Mouse (Mus musculus) intestine, embryonic 14.5 days (tissue): ENCODE data around the gene Mrpl37. TPM values are rescaled to one million over a fixed set of nuclear protein-coding genes. Genes with fewer than 3 reads are reported as not detected.

Source experiments
- ATAC-seq: fragments of 200-750 bp; cut with Nextera tagmentation; replicated peaks from 2 replicates; pipeline ENCODE4 v1.8.0; 2017; ENCODE audit warnings: low read depth, moderate number of reproducible peaks, moderate TSS enrichment, moderate library complexity; ENCODE audit not compliant: low FRiP score, low TSS enrichment
- DNase-seq: peaks from one replicate; pipeline ENCODE4 v3.0.0-alpha.2; 2018; ENCODE audit warnings: low spot score
- H3K27ac ChIP-seq: fragments of 300-500 bp; sonication (generic); 2 replicates; pipeline ENCODE4 v1.5.1; 2014; ENCODE audit warnings: low read depth, mild to moderate bottlenecking, control low read depth
- H3K27me3 ChIP-seq: fragments of 300-500 bp; sonication (generic); replicated peaks from 2 replicates; pipeline ENCODE4 v1.6.1; 2014; ENCODE audit warnings: low read length, control low read depth; ENCODE audit not compliant: control insufficient read depth, insufficient read depth
- H3K36me3 ChIP-seq: fragments of 300-500 bp; sonication (generic); 2 replicates; pipeline ENCODE4 v1.6.1; 2014; ENCODE audit warnings: low read length, control low read depth; ENCODE audit not compliant: control insufficient read depth, insufficient read depth
- H3K4me1 ChIP-seq: fragments of 300-500 bp; sonication (generic); replicated peaks from 2 replicates; pipeline ENCODE4 v1.6.1; 2014; ENCODE audit warnings: low read length, control low read depth, mixed read lengths; ENCODE audit not compliant: control insufficient read depth, insufficient read depth
- H3K4me2 ChIP-seq: fragments of 300-500 bp; sonication (generic); 2 replicates; pipeline ENCODE4 v1.6.1; 2014; ENCODE audit warnings: low read length
- H3K4me3 ChIP-seq: fragments of 300-500 bp; sonication (generic); 2 replicates; pipeline ENCODE4 v1.5.1; 2014; ENCODE audit warnings: low read depth, low read length, control low read depth, mixed read lengths
- H3K9ac ChIP-seq: fragments of 300-500 bp; sonication (generic); 2 replicates; pipeline ENCODE4 v1.6.1; 2014; ENCODE audit warnings: mild to moderate bottlenecking, low read length
- H3K9me3 ChIP-seq: fragments of 300-500 bp; sonication (generic); 2 replicates; pipeline ENCODE4 v1.6.1; 2016; ENCODE audit warnings: low read length, control low read depth; ENCODE audit not compliant: control insufficient read depth
- WGBS: fragments of 180-500 bp; shearing (Covaris S2); extraction: QIAGEN DNeasy Blood & Tissue Kit; methylation state at CpG from one replicate; pipeline ENCODE4 v1.1.7; 2014; 5-methylcytosine and 5-hydroxymethylcytosine counted together
- polyA plus RNA-seq: library from polyadenylated mRNA; unstranded; fragments of >200 nt; fragmentation: Nextera tagmentation; extraction: Ambion mirVana; gene quantifications from 2 replicates; pipeline ENCODE4 v1.2.1, GENCODE M21; 2014

Mrpl37 gene
- polyA plus RNA-seq, 1 experiment from 2014 or later = 118 TPM

- Histone ChIP-seq H3K4me3 (no peak overlapping the region), H3K27ac (no peak overlapping the region), H3K4me1 (no peaks in the 10 kb centered on the region), H3K36me3 (peaks cover 75% of the 10 kb centered on the region), H3K4me2 (no peak overlapping the region), H3K9me3 (no peaks in the 10 kb centered on the region), H3K9ac (no peak overlapping the region), H3K27me3 (no peaks in the 10 kb centered on the region)
- DNase-seq = no peak
- 80% methylated on average over 6 of the region's 6 CpGs for WGBS
- ATAC-seq = no peak
Measured at GRCm38 (mm10) chr4:107058781-107059180, 7.9 kb downstream of the Mrpl37 start.

- DNase-seq = no peak
- H3K9ac ChIP-seq = no peak overlapping the region
- H3K36me3 ChIP-seq = peaks cover 71% of the 10 kb centered on the region
- no peaks in the 10 kb centered on the region for H3K27me3 ChIP-seq
- H3K4me2 ChIP-seq = no peak overlapping the region
- no peaks in the 10 kb centered on the region for H3K4me1 ChIP-seq
- WGBS = 82% methylated on average over 5 of the region's 5 CpGs
- H3K9me3 ChIP-seq = no peaks in the 10 kb centered on the region
- no peak for ATAC-seq
- no peak overlapping the region for H3K4me3 ChIP-seq
- H3K27ac ChIP-seq = no peak overlapping the region
Measured at GRCm38 (mm10) chr4:107058346-107058745, 8.3 kb downstream of the Mrpl37 start.

DNA sequence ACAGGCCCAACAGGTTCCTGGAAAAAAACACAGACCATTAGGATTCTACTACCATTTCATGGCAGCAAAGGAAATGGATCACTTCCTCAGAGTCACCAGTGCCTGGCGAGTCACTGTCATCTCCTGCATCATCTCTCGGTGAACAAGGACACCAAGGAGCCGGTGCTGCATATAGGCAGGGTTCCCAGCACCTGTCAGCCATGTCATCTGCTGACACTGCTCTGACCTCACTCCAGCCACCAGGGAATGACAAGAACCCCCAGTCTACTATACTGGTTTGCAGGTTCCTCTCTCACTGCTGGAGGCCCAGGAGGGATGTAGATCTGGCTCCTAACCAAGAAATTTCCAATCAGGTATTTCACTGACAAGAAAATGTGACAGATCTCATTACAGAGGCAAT is 10.6 kb downstream of the Mrpl37 start:
- no peaks in the 10 kb centered on the region for H3K9me3 ChIP-seq
- DNase-seq = no peak
- no peak overlapping the region for H3K27ac ChIP-seq
- H3K9ac ChIP-seq = no peak overlapping the region
- no peak overlapping the region for H3K4me2 ChIP-seq
- H3K4me1 ChIP-seq = no peaks in the 10 kb centered on the region
- 73% methylated on average over 3 of the region's 3 CpGs for WGBS
- no peaks in the 10 kb centered on the region for H3K27me3 ChIP-seq
- ATAC-seq = no peak
- no peak overlapping the region for H3K4me3 ChIP-seq
- H3K36me3 ChIP-seq = peaks cover 50% of the 10 kb centered on the region

DNA sequence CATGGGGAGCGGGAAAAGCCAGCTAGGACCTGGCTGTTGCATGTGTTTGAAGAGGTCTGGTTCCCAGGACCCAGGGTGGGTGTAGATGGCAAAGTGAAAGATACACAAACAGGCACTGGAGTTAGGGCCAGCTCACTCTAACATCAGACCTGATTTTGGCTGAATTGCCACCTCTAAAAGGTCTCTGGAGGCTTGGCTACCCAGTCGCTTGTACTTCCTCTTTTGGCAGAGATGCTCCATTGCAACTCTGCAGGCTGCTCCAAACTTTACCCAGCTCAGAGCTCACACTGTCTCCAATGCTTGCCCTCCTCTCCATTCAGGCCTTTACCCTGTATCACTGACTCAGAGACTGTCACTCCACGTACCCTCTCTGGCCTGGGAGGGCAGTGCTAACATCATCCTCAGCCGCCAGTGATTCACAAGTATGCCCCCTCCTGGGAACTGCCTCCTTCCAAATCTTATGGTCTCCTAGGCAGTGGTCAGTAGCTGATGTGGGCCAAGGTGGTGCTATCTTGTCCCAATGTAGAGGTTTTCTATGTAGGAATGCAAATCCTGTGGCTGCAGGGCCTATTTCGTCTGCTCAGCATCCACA is 13.6 kb downstream of the Mrpl37 start:
- no peak overlapping the region for H3K27ac ChIP-seq
- no peaks in the 10 kb centered on the region for H3K4me1 ChIP-seq
- no peak overlapping the region for H3K9ac ChIP-seq
- no peaks in the 10 kb centered on the region for H3K9me3 ChIP-seq
- peaks cover 38% of the 10 kb centered on the region for H3K36me3 ChIP-seq
- no peaks in the 10 kb centered on the region for H3K27me3 ChIP-seq
- H3K4me3 ChIP-seq = no peak overlapping the region
- ATAC-seq = no peak
- no peak overlapping the region for H3K4me2 ChIP-seq
- 51% methylated on average over 5 of the region's 5 CpGs for WGBS
- no peak for DNase-seq

DNA sequence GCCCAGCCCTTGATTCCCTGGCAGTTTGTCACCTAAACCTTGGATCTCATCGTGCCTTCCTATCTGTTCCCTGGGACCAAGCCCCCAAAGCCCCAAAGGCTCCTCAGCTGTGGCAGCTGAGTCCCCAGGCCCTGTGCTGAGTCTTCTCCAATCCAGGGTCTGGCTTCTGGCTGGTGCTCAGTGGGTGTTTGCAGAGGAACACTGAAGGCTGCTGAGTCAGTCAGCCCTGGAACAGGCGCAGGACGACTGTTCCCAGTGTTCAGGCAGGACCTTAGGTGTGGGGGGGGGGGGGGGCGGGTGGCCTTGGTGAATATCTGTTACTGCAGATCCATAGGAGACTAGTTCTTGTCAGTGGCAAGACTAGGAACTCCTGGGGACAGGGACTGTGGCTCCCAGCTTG is 14.8 kb downstream of the Mrpl37 start:
- 44% methylated on average over 4 of the region's 4 CpGs for WGBS
- DNase-seq = no peak
- no peak for ATAC-seq

GRCm38 (mm10) chr4:107048568-107049162 is 18.0 kb downstream of the Mrpl37 start:
- Histone ChIP-seq H3K4me1 (no peaks in the 10 kb centered on the region), H3K27me3 (no peaks in the 10 kb centered on the region), H3K9me3 (no peaks in the 10 kb centered on the region), H3K4me3 (no peak overlapping the region), H3K4me2 (no peak overlapping the region), H3K9ac (no peak overlapping the region), H3K36me3 (peaks cover 55% of the 10 kb centered on the region), H3K27ac (no peak overlapping the region)
- 91% methylated on average over 11 of the region's 11 CpGs for WGBS
- no peak for ATAC-seq
- DNase-seq = no peak

More for the DNA sequence above, 14.8 kb downstream of the Mrpl37 start:
- no peak overlapping the region for H3K9ac ChIP-seq
- no peaks in the 10 kb centered on the region for H3K9me3 ChIP-seq
- H3K4me1 ChIP-seq = no peaks in the 10 kb centered on the region
- no peaks in the 10 kb centered on the region for H3K27me3 ChIP-seq
- H3K36me3 ChIP-seq = peaks cover 37% of the 10 kb centered on the region
- no peak overlapping the region for H3K4me2 ChIP-seq
- no peak overlapping the region for H3K27ac ChIP-seq
- no peak overlapping the region for H3K4me3 ChIP-seq

DNA sequence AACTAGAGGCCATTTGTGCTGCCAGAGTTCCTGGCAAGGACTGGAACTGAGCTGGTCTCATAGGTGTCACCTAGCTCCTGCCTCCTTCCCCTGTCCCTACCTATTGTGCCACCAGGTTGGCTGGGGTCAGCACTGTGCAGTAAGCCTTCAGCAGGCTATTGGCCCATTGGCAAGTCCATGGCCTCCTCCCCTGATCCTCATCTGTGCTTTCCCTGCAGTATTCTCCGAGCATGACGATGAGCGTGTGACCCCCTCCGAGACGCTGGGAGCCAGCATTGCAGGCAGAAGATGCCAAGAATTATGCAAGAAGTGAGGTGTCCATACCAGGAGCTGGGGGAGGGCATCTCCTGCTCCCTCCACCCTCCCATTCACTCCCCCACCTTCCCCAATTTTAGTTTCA is 18.9 kb downstream of the Mrpl37 start:
- peaks cover 58% of the 10 kb centered on the region for H3K36me3 ChIP-seq
- no peak overlapping the region for H3K4me2 ChIP-seq
- ATAC-seq (no peak), DNase-seq (no peak)
- H3K27ac ChIP-seq = no peak overlapping the region
- 85% methylated on average over 5 of the region's 5 CpGs for WGBS
- H3K27me3 ChIP-seq = no peaks in the 10 kb centered on the region
- no peak overlapping the region for H3K4me3 ChIP-seq
- no peaks in the 10 kb centered on the region for H3K9me3 ChIP-seq
- no peaks in the 10 kb centered on the region for H3K4me1 ChIP-seq
- H3K9ac ChIP-seq = no peak overlapping the region

DNA sequence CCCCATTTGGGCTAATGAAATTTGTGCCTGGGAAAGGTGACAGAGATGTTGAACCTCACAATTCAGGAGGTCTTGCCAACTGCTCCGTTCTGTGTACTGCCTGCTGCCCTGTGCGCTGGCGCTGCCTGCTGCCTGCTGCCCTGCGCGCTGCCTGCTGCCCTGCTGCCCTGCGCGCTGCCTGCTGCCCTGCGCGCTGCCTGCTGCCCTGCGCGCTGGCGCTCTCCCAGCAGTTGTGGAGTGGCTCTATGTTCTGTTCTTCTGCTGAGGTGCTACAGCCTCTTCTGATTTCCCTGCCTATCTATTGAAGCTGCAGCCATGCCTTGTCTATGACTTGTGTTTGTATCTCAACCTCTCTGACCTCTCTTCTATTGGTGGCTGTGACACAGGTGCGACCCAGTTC is 21.5 kb downstream of the Mrpl37 start:
- WGBS = 96% methylated on average over 13 of the region's 13 CpGs
- ATAC-seq = no peak

GRCm38 (mm10) chr4:107042304-107042703 is 24.4 kb downstream of the Mrpl37 start:
- no peak for DNase-seq
- Histone ChIP-seq H3K4me1 (no peaks in the 10 kb centered on the region), H3K36me3 (peaks cover 87% of the 10 kb centered on the region), H3K4me2 (no peak overlapping the region), H3K27ac (no peak overlapping the region), H3K9ac (no peak overlapping the region), H3K27me3 (no peaks in the 10 kb centered on the region), H3K9me3 (no peaks in the 10 kb centered on the region), H3K4me3 (no peak overlapping the region)
- 89% methylated on average over 6 of the region's 6 CpGs for WGBS
- ATAC-seq = no peak

More for the DNA sequence above, 21.5 kb downstream of the Mrpl37 start:
- Histone ChIP-seq H3K27ac (no peak overlapping the region), H3K36me3 (peaks cover 82% of the 10 kb centered on the region), H3K4me2 (no peak overlapping the region), H3K4me3 (no peak overlapping the region), H3K9me3 (no peaks in the 10 kb centered on the region), H3K27me3 (no peaks in the 10 kb centered on the region), H3K9ac (no peak overlapping the region), H3K4me1 (no peaks in the 10 kb centered on the region)
- DNase-seq = no peak
